Mouse (Mus musculus): ENCODE data around the gene Calm4.
A peak's percentile ranks its signal among the peaks of the same experiment; 100 is the strongest.
"Not testable (repeated sequence)": the region's sequence is repeated elsewhere in the genome, so short reads cannot be mapped to it uniquely, and the experiment has no call there.

Gene Calm4

DNA sequence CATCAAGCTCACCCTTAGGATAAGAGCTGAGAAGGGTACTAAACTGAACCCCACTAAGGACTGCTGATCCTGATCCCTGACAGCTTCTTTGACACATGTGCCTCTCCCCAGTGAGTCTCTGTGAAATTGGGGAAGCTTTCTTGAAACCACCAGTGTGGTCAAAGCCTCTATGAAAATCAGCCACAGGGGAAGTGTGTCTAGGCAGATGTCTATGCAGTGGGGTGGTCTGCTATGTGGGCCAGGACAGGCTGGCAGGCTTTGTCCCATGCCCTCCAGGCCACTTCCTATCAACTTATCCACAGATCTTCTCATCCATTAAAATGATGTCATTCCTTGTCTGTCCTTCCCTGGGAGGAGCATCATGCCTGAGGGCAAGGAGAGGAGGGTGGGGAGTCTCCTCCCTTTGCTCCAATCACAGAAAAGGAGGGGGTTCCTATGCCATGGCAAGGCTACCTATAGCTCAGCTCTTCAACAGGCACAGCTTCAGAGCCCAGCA lies at the start of gene Calm4:
TSS of gene Calm4 (plus strand) at position 446 of the 496 bp plus-strand sequence.
- DNase-seq = not testable (repeated sequence)

DNA sequence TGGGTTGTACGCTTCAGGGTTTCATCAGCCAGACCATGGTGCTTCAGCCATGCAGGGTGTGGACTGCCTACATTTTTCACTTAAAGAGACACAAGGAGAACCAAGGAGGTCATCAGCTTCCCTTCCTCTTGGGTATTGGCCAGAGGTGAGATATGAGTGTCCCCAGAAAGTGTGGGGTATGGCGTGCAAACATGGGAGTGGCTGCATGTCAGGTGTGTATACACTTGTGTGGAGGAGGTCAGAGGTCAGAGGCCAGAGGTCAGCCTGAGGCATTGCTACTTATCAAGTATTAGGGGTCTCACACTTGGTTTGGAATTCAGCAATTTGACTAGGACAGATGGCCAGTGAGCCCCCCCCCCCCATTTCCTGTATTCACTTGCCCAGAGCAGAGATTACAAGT lies 49.0 kb upstream of the Calm4 start:
- DNase-seq = no peak

DNA sequence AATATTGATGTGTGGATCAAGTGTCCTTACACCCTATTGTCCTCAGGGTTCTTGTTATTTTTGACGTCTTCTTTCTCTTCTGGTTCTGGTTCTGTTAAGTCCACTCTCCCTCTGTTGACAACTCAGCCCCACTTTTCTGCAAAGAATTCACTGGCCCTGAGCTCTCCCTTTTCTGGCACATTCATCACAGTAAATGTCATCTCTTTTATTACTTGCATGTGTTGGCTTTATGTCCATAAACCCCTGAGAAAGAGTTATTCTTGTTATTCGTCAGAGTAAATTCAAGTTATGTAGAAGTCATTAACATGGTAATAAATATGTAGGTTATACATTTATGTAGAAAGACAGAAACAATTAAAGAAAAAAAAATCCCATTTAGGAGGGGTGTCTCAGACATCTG lies 48.0 kb upstream of the Calm4 start:
- DNase-seq = no peak

DNA sequence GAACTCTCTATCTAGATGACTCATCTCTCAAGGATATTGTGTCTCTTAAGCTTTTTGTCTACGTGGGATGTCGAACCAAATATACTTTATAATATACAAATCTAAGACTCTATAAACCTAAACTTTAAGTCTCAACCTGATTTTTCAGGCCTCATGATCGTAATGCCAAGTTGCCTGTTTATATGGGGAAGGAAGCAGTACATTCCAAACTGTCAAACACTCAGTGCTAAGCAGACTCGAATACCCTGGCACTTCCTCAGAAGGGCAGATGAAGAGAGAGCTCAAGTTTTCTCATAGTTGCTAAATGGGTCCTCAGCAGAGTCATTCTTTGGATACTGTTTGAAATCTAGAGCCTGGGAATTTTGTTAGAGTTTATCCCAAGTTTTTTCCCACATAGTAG lies 40.9 kb upstream of the Calm4 start:
- DNase-seq = no peak

DNA sequence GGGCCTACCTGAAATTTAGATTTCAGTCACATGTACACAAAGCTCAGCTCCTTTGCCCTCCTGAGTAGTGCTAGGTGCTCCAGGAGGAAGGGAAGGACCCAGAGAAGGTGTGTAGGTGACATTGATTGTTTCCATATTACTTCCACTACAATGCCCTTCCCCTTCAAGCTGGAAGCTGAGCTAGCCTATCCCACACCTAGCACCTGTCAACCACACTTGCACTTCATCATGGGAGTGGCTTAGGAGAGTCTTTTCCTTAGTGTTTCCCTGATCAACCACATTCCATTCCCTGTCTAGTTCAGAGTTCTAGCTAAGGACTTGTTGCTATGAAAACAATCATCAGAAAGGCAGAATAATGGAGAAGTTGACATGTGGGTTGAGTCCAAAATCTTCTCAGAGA lies 38.8 kb upstream of the Calm4 start:
- peak in 1 of 2 experiments; percentile 54 for DNase-seq

DNA sequence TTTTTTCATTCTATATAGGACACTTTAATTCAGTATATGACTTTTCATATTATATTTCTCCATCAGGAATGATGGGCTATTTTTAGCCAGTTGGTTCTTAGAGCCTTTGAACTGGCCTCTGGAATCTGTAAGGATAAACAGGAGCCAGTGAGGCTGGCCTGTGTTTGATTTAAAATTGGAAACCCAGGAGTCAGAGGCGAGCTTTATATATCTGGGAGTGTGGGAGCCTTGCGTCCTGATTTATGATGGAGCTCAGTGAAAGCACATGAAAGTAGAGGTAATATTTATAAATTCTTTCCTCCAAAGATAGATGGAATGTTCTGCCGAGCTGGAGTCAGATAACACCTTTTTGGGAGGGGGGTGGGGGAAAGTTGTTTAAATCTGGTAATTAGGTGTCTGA lies 38.2 kb upstream of the Calm4 start:
- DNase-seq = no peak

DNA sequence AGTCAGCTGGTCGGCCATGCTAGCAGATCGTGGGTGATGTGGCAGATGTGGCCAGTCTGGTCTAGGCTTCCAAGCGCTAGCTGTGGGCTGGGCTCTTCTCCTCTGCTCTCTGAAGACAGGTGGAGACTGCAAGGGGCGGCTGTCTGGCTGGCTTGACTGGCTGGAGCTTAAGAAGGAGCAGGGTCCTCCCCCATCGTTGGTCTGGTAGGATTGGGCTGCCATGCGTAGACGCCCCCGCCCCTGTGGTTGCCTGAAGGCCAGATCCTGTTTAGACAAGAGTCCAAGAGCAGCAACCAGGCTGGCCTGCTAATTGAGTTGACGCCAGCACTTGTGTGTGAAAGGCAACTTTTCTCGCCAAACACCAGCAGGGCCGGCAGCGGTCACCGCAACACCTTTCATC lies 33.4 kb upstream of the Calm4 start, which contains the start of gene Calml3:
TSS of gene Calml3 (minus strand) at position 131 of the 400 bp plus-strand sequence.
- DNase-seq = no peak

DNA sequence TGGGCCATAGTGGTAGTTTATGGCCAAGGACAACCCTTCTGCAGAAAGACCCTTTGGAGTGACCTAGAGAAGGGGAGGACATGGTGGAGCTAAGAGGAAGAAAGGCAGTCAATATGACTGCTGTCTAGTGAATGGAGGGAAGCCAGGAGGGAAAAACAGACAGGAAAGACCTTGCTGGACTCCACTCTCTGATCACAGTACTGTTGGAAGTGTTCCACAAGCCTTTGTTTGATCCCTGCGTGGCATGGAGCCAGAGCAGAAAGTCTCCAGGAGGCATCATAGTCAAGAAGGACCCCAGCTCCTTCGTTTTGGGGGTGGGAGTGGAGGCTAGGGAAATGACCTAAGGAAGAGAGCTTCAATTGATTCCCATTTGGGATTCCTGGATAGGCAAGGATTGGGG lies 32.4 kb upstream of the Calm4 start:
- DNase-seq = no peak

DNA sequence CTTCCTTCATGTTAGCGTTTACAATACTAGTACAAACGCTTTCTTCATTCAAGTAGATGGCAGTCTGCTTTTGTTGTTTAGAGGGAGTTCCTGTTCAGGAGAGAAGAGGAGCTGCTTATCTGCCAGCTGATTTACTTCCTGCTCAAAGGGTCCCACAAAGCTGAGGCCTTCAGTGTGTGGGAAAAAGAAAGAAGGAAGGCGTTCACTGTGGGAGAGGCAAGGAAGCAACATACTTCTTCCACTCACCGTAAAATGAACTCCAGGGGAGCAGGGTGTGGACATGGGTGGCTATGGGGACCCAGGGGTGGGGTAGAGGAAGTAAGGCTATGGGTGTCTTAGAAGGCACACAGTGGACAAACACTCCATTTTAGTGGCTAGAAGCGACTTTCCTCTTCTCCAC lies 31.9 kb upstream of the Calm4 start:
- DNase-seq = peak; percentile 12 to 43

DNA sequence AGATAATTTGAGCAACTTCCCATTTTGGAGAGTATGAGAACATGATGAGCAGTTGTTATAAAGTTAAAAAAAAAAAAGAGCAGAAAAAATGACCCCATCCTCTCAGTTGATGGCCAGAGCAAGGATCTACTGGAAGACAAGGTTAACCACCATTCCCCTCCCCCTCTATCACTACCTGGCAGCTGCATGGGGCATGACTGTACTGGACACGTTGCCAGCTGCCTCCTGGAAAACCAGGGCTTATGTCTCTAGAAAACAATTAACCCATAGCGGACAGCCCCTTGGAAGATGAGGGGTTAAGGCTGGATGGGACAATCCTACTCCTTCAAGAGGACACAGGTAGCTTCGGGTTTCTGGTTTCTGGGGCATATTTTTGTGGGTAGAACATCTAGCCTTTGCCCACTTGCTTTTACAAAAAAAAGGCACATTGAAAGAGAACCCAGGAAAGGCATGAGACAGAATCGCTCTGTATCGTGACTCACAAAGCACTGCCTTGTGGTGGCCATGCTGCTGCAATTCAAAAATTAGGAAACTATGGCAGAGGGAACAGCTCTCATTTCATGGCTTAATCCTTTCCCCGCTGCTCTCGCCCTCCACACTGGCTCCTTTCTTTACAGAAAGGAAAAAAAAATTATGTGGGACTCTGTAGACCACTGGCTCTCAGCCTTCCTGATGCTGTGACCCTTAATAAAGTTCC lies 30.3 kb upstream of the Calm4 start:
- DNase-seq = no peak

DNA sequence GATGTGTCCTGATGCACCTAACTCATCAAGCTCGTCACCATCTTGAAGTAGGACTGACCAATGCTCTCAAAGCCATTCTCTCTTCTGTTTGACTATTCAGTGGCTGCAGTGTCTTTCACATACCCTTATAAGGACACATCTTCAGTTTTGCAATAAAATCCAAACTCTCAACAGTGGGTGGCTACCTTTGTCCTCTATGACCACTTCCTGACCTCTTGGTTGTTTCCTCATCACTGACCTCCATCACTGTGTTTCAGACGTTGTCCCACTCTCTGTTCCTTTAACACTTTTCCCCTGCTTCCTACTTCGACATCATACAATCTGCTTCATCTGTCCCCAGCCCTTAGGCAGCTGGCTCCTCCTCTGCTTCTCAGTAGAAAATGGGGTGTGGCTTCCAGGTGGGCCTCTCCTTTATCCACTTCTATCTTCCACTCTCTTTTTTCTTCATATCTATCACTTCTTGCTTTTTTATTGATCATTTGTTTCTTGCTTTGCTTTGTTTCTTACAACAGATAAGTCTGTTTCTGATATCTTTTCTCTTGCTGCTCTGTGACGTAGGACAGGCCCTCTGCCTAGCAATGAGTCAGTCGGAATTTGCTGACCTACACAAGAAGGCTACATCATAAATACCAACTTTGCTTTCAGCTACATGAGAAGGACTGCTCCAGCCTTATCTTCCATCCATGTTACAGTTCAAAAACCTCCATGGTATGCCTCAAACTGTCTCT lies 19.4 kb upstream of the Calm4 start:
- DNase-seq = no peak

DNA sequence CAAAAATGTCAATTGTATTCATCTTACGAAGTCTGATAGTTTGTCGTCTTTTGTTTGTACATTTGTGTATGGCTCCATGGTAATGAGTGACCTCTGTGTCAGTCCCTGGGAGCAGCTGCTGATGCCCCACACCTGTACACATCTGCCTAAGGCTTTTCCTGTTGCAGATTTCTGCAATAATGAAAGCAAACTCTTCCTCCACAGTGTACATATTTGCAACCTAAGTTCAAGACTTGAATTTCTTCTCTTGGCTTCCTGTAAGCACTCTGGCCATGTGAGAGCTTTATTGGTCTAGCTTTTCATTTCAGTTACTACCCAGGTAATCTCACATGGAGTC lies 18.8 kb upstream of the Calm4 start:
- DNase-seq = no peak

DNA sequence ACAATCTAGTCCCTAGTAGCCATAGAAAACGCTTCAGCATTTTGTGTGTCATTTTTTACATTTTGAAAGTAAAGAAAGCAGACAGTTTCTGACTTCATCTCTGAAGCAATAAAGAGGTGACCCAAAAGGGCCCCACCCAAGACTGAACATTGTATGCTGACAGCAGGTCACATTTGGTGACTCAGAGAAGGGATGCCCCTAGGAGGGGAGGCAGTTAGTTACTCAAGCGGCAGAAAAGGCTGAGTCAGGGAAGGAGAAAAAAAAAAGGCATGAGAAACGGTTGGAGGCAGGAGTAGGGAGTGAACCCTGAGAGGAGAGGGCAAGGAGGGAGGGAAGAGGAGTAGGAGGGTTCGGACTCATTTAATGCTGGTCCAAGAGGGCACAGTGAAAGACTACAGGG lies 15.5 kb upstream of the Calm4 start:
- no peak for DNase-seq

DNA sequence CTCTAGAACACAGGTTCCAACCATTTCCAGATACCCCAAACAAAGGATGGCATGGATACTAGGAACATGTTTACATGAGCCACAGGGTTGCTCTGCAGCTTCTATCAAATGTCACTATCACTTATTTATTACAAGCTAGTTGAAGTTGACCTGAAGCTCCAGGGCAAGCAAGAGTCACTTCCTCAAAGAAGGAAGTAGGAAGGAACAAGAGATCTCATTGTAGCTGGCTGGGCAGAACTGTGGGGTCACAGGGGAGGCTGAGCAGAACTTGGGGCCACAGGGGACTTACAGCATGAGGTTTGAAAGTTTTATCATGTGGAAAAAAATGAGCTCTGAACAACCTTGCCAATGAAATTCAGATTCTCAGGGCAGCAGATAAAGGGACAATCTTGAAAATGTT lies 11.8 kb upstream of the Calm4 start:
- no peak for DNase-seq

DNA sequence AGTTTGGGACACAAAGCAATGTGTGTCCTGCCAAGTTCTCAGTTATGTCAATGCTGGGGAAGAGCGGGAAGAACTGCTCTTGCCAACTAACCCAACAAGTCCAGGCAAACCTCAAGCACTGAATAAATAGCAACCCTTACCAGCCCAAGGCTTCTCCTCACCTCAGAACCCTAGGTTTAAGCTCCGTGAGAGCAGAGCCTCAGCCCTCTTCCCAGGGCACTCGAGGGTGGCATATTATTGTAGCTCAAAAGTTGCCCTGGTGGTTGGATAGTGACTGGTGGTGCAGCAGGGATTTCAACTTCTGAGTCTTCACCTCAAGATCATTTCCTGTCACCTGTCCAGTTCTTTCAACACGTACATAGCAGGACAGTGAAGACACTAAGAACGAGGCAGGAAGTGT lies 6.0 kb upstream of the Calm4 start:
- peak; percentile 37 to 57 for DNase-seq

DNA sequence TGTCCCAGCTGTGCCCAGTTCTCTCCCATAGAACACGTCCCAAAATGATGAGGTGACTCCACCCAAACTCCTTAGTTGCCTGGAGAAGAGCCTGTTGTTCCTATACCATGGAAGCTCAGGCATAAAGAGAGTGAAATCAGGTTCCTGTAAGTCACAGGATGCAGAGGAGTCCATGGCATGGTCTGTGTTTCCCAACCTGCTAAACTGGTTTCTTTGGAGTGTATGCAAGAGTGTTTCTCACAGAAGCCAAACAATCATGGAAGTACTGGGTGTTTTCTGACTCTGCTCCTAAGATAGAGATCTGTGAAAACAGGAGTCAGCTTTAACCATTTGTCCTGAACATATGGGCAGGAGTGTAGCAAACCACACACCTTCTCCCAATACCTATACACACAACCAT lies 5.6 kb upstream of the Calm4 start:
- peak; percentile 20 to 69 for DNase-seq

DNA sequence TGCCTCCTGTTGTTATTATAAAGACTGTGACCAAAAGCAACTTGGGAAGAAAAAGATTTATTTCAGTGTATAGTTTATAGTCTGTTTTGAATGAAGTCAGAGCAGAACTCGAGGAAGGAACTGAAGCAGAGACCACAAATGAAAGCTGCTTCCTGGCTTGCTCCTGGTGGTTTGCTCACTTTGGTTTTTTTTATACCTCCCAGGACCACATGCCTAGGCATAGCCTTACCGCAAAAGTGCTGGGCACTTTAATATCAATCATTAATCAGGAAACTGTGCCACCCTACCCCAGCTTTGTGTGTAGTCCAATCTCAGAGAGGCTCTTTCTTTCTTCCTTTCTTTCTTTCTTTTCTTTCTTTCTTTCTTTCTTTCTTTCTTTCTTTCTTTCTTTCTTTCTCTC lies 5.1 kb upstream of the Calm4 start:
- DNase-seq = peak in 1 of 2 experiments; percentile 34

DNA sequence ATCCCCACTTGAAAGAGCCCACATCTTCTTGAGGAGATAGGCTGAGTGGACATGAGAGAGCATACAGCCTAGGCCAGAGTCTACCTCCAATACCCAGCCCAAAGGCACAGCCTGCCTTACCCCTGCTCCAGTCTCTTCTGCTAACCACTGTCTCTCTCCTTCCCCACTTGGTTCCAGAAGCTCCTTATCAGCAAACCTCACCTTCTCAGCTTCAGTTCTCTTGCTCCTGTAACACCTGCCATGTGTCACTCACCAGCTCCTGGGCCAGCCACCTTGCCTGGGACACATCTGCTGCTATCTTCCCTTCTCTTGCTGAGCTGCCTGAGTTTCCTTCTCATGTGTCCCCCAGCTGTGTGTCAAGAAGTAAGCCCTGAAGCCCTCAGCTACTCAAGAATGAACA lies 3.9 kb upstream of the Calm4 start:
- not testable (repeated sequence) for DNase-seq

DNA sequence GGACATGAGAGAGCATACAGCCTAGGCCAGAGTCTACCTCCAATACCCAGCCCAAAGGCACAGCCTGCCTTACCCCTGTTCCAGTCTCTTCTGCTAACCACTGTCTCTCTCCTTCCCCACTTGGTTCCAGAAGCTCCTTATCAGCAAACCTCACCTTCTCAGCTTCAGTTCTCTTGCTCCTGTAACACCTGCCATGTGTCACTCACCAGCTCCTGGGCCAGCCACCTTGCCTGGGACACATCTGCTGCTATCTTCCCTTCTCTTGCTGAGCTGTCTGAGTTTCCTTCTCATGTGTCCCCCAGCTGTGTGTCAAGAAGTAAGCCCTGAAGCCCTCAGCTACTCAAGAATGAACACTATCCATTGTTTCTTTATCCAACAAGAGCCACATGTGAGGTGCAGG lies 3.1 kb downstream of the Calm4 start:
- DNase-seq = not testable (repeated sequence)

DNA sequence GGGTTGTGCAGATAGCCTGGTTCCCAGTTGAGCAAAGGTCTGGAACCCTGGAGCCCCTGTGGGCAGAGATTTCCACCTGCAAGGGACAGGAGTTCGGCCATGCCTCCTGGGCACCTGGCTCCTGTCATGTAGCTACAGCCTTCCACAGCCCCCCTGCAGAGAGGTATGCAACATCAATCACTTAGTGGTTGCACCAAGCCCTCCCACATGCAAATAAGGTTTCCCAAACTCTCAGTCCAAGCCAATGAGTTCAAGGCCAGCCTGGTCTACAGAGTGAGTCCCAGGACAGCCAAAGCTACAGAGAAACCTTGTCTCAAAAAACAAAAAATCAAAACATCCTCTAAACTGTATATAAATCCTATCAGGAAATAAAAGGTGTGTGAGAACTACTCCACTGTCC lies 12.8 kb downstream of the Calm4 start:
- no peak for DNase-seq

DNA sequence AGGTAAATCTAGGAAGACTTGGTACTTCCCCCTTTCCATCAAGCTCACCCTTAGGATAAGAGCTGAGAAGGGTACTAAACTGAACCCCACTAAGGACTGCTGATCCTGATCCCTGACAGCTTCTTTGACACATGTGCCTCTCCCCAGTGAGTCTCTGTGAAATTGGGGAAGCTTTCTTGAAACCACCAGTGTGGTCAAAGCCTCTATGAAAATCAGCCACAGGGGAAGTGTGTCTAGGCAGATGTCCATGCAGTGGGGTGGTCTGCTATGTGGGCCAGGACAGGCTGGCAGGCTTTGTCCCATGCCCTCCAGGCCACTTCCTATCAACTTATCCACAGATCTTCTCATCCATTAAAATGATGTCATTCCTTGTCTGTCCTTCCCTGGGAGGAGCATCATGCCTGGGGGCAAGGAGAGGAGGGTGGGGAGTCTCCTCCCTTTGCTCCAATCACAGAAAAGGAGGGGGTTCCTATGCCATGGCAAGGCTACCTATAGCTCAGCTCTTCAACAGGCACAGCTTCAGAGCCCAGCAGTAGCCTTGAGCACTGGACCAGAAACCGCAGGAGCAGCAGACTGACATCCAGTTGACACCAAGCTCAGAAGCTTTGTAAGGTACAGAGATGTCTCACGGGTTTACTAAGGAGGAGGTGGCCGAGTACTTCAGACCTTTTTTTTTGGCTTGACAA lies 16.2 kb downstream of the Calm4 start, which contains the start of gene Calm5:
TSS of gene Calm5 (plus strand) at position 526 of the 686 bp plus-strand sequence.
- DNase-seq = not testable (repeated sequence)

DNA sequence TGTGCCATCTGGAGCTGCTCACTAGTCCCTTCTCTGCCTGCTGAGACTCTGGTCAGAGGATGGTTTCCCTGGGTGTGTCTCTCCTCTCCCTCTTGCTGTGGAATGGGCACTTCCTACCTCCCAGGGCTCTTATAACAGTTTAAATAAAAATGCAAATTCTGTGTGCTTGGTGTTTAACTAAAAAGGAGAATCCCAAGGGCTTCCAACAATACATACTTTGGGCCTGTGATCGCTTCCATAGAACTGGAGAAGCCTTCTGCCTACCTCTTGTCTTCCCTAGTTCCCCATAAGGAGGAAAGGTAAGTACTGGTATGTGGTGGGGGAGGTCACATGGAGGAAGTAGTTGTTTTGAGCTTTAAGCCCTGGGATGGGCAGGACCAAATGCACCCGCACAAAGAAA lies 17.3 kb downstream of the Calm4 start:
- no peak for DNase-seq

DNA sequence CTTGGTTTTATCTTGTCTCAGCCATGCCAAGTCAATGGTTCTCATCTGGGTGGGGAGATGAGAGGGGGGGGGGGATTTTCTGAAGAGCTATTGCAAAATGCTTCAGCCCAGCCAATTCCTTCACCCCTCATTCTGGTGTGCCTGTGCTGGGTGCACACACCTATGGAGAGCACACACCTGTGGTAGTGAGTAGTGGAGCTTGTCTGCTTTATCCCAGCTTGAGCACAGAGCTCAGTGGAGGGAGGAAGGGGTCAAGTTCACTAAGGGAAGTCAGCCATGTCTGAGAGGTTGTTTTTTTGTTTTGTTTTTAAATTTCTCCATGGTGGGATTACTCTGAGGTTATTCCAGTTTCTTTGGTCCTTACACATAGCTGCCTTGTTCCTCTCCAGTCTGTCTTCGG lies 18.7 kb downstream of the Calm4 start:
- DNase-seq = no peak

DNA sequence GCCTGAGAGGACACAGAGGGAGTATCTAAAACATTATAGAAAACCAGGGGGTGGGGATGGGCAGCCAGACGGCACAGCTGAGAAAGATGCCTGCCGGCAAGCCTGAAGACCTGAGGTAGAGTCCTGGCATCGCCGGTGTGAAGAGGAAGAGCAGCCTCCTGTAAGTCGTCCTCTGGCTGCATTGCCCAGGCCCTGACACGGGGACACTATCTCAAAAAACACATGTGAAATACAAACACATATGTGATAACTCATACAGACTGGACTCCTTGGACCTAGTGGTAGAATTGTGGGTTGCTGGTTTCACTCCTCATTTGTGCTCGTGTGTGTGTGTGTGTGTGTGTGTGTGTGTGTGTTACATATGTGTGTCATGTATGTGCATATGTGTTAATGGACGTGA lies 23.7 kb downstream of the Calm4 start:
- no peak for DNase-seq

Measured in lung, adult 18-20 months (tissue).